Mouse (Mus musculus): ENCODE measurements around the gene Ngef.
A peak's percentile ranks its signal among the peaks of the same experiment; 100 is the strongest.

Gene Ngef

DNA sequence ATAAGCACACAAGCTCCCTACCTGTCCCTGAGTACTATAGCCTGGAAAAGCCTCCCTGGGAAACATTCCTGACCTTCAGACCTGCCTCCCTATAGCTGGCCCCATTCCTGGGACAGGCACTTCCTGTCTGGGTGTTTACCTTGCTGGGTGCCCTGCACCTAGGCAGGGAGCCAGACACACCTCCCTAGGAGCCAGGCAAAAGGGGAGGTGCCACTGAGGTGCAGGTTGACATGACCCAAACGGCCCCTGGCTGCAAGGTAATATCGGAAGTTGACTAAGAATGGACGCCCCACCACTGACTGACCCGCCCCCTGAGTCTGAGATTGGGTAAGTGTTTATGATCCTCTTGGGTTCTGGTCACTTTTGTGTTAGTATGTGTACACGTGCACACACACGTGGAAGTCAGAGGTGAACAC lies at the start of gene Ngef:
Ngef (minus strand) TSS at position 71 of the 416 bp plus-strand sequence.
- no peak for DNase-seq (ENCODE audit: low read depth)

DNA sequence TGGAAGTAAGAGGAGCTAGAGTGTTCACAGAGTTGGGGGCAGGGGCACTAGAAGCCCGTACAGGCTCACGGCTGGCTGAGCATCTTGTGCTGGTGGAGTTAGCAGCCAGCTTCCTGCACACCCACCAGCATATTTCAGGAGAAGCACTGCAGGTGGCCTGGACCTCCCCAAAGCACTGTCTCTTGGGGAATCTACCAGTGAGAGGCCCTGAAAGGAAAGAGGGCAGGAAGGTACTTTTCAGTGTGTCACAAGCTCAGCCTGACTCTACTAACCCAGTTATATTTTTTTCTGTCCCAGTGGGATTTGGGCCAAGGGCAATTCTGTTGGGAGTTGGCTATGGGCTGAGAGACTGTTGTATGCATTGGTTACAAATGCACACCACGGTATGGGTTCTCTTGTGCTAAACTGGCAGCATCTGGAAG lies 48.2 kb upstream of the Ngef start:
- peak; percentile 51 for DNase-seq (ENCODE audit: low read depth)

DNA sequence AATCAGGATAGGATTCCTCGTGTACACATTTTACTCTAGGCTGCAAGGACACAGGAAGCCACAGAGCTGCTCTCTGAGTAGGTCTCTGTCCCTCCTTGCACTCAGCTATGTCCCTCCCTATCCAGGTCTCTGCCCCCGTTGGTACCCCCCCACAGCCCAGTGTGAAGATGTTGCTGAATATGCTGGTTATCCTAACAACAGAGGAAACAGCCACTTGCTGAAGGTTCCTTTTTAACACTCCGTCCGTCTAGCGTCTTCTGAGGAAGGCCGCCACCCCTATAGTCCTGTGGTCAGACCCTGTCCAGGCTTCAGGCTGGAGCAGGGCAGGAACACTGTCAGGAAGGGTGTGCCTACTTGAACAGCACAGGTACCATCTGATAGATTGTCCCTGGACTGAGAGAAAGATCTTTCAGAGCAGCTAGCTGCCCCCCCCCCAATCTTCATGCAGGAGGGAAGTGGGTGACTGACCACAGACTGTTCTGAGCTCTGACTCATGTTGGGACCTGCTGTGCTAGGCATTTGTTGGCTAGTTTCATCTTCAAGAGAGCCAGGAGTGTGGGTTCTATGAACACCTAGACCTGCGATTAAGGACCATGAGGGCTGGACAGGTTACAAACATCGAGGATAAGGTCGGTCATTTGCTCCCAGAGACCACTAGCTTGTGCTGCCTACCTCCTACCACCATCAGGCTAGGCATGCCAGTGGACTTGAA lies 47.6 kb upstream of the Ngef start:
- no peak for DNase-seq (ENCODE audit: low read depth)

DNA sequence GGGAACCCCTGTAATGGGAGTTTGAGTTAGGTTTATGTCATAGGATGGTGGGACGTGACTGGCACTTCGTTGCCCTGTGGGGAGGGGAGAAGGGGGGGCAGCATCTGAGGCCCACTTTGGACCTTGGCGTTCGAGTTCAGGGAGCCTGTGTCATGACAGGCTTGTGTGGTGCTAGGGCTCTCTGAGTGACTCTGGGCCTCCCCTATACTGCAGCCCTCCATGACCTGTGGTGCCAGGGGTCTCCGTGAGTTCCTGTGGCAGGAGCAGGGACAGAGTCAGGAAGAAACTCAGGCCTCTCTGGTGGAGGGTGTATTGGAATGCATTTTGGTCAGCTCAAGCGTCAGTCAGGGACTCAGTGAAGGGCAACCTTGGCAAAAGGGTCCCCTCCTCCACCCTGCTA lies 47.0 kb upstream of the Ngef start:
- DNase-seq (ENCODE audit: low read depth), result no peak

DNA sequence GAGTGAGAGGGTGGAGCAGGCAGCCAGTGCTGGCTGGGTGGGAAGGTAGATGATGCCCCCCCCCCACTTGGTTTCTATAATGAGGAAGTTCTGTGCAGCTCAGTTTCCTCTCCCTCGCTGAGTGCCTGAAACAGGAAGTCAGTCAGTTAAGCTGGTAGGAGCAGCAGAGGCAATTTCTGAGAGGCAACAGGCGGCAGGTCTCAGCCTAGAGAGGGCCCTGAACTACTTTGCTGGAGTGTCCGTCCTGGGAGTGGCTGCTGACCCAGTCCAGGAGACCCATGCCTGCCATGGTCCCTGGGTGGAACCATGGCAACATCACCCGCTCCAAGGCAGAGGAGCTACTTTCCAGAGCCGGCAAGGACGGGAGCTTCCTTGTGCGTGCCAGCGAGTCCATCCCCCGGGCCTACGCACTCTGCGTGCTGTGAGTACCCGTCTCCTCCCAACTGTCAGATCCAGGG lies 46.6 kb upstream of the Ngef start, which contains the start of gene Inpp5d:
Inpp5d (plus strand) TSS at position 102 of the 458 bp plus-strand sequence.
- DNase-seq (ENCODE audit: low read depth), result no peak

DNA sequence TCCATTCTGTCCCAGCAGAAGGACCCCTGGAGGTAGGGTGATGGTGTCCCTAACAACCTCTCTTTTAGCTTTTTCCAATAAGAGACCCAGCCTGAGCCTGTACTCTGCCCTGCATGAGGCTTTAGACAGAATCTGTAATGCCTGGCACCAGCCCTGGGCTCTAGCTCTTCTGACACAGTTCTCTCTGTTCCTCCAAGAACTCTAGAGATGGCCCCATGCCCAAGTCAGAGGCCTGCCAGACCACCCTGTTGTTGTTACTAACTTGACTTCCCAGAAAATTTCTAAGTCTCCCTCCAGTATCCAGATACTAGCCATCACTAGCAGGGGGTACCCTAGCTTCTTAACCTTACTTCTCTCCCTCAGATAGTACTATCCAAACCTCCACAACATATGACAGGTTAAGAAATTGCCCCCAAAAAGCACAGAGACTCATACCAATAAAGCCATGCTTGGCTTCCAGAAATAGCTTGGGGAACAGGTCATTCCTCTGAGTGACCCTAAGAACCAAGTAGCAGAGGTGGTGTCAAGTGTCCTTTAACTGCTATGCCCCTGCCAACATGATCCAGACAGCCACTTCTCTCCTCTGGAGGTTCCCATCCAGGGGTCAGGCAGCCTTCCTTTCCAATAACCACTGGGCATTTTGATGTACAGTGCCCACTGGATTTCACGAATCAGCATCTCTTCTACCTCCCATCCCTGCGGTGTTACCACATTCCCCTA lies 41.1 kb upstream of the Ngef start:
- no peak for DNase-seq (ENCODE audit: low read depth)

DNA sequence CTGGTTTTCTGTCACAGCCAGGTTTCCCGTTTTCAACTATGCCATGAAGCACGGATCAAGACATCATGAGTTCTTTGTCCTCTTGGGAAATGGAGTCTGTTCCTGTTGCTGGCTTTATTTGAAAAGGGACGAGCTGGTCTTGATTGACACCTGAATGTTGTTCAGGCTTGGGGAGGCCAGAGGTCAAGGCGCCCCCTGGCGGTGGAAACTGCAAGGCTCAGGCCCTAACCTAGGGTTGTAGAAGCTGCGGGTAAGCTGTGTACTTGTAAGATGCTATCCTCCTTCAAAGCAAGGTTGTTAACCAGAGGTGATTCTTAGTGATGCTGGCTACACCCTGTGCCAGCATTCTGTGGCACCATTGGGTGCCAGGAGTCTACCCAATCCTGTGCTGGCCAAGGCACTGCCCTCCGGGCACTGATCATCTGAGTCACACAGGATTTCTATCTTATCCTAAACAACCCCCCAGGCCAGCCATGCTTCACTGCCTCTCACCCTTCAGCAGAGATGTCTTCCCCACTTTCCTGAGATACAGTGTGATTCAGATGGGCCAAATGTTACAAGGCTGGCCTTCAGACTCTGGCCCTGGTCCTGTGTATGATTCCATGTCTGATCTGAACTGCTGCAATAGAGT lies 34.9 kb upstream of the Ngef start:
- peak; percentile 66 for DNase-seq (ENCODE audit: low read depth)

DNA sequence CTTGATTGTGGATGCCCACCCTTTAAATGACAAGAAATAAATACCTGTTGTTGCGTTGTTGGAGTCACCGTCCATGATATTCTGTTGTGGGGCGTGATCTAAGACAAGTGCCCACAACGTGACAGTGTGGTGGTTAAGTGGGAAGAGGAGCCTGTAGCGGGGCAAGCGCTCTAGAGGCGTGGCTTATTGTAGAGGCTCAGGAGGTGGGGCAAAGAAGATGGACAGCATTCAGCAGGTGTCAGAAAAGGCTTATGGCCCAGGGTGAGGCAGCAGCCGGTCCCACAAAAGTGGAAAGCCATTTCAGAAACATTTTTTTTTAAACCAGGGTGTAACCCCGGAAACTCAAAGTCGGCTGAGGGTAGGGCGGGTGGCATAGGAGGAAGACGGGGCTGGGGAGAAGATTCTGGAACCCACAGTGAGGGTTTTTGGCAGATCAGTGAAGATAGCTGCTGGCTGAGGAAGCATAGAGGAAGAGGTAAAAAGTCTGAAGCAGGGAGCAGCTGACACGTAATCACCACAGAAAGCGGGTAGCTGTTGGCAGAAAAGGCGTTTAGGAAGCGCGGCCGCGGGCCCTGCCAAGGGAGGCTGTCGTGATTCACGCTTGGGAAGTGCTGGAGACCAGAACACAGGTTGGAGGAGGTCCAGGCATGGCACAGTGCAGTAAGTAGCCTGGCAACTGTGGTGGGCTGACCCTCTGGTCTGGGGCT lies 33.9 kb upstream of the Ngef start:
- DNase-seq (ENCODE audit: low read depth), result peak; percentile 44

DNA sequence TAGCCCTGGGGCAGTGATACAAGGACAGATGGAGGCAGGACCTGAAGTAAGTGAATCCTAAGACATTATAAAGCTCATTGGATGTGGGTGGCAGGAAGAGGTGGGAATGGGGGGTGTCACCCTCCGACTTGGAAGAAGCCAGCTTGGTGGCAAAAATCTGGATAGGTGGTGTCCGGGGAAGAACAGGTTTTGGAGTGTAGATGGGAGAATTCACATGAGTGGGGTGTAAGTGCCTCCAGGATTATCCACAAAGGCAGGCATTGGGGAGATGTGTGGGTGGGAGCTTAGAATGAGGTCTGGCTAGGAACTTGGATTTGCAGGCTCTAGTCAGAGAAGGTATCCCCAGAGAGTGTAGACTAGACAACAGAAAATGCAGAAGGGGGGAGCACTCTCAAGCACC lies 31.6 kb upstream of the Ngef start:
- no peak for DNase-seq (ENCODE audit: low read depth)

DNA sequence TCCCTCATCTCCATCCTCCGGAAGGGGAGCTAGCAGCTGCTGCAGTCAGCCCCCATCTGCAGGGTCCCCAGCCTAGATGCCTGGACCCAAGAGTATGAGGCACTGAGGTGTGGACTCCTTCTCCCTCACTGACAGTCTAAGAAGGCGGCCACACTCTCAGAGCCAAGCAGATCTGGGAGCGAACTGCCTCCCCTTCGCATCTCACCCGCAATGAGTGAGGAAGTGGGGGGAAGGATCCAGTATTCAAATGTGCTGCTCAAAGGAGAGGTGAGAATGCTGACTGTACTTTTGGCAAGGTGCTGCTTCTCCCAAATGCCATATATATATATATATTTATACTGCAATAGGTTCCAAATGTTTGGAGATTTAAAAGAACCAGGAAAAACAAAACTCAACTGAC lies 29.7 kb upstream of the Ngef start:
- no peak for DNase-seq (ENCODE audit: low read depth)

DNA sequence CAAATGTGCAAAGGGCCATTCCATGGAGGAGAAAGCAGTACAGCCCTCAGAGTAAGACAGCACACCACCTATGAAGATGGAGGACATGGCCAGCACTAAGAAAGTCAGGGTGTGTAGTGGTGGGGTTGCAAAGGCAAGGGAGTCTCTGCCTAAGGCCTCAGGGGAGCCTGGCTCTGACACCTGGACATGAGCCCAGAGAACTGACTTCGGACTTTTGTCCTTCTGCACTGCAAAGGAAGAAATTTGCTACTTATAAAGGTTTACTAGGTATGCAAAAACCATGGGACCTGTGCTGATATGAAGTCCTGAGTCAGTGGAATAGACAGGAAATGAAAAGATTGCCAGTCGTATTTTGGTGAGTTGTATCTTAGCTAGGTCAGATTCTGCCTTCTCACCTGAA lies 28.1 kb upstream of the Ngef start:
- DNase-seq (ENCODE audit: low read depth), result no peak

DNA sequence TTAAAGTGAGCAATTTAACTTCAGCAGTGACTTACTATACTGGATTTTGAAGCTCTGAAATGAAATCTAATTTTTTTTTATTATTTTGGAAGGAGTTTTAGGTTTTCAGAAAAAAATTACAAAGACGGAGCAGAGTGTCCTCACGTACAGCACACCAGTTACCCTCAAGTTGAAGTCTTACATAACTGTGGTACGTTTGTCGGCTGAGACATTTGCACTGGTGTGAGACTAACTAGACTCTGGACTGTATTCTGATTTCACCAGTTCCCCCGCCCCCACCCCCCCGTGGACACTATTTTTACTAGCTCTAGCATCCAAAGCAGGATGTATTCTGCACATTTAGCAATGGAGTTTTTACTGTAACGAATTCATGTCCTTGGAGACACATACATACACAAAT lies 26.9 kb upstream of the Ngef start:
- DNase-seq (ENCODE audit: low read depth), result no peak

DNA sequence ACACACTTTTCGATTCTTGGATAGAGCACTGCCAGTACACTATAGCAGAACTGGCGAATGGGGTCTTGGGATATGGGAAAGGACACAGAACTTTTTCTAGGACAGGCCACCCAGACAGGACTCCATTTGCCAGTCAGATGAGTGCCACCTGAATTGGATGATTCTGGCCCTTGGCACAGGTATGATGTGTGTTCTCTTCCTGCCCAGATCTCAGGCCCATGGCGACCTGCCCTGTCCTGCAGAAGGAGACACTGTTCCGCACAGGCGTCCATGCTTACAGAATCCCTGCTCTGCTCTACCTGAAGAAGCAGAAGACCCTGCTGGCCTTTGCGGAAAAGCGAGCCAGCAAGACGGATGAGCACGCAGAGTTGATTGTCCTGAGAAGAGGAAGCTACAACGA lies 21.0 kb upstream of the Ngef start:
- DNase-seq (ENCODE audit: low read depth), result no peak

DNA sequence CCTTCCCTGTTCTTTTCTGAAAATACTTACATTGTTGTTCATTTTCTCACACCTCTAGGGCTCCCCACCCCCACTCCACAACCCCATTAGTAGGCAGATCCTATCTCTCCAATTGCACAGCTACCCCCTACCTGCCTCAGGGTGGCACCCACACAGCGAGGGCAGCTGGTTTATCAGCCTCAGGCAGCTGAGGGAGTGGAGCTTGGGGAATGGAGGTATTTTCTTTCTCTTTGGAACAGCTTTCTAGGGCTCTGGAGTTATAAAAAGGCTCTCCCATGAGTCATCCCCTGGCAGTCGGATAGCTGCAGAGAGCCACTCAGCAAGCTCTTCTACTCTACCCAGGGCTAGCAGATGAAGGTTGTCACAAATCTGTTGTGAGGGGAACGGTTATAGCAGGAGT lies 20.6 kb upstream of the Ngef start:
- peak; percentile 49 for DNase-seq (ENCODE audit: low read depth)

DNA sequence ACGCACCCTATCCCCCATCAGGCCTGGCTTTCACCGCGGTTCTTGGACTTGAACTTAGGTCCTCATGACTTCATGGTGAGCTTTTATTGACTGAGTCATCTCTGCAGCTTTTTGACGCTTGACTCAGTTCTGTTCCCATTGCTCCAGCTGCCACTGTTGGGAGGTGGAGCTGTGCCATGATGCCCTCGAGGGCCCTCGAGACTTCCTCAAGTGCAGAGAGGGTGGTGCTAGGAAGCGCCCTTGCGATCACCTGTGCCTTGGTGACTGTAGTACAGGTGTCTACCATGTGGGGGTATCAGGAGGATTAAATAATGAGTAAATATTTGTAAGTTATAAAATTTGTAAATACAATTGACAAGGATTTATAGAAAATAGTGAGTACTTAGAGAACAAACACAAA lies 16.3 kb upstream of the Ngef start:
- peak; percentile 37 for DNase-seq (ENCODE audit: low read depth)

DNA sequence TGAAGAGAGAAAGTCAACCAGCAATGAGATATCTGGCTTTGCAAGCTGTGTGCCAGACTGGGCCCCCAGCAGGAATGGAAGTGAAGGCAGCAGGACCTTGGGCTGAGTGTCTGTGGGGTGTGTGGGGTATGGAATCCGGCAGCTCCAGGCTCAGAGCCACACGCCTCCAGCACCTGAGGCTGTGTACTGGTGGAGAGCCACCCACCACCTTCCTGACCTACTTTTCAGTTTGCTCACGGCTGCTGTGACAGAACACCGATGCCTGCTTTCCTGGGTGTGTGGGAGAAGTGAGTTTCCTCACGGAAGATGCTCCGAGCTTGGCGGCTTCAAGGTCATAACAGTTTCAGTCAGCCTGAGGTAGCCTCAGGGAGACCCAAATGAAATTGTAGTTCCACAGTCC lies 15.5 kb upstream of the Ngef start:
- no peak for DNase-seq (ENCODE audit: low read depth)

DNA sequence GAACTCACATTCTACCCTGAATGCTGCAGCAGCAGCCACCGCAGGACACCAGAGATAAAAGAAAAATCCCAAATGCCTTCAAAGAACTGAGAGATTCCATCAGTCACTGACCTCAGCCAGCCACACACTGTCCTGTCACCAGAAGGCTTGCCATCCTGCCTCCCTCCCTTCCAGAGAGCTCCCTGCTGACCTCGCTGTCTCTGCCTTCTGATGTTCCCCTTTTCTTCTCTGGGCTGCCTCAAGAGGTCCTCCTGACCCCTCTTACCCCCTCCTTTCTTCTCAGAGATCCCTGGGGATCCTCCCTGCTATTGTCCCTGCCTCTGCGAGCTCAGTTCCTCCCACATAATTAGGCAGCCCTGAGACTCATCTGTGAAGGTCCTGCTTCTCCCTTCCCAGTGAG lies 7.2 kb upstream of the Ngef start:
- DNase-seq (ENCODE audit: low read depth), result no peak

DNA sequence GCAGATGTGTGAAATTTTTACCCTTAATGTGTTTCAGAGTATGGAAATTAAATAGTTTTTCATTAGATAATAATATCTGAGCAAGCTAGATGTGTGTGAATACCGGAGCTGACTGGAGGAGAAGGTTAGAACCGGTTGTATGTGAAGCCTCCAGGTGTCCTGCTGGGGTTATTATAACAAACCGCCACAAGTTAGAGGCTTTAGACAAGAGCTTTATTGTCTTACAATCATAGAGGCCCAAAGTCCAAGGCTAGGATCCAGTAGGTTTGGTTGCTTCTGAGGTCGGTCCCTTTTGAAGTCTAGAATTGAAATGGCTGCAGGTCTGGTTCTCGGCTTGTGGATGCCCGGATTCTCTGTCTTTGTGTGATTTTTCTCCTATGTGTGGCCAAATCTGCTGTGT lies 5.3 kb upstream of the Ngef start:
- no peak for DNase-seq (ENCODE audit: low read depth)

DNA sequence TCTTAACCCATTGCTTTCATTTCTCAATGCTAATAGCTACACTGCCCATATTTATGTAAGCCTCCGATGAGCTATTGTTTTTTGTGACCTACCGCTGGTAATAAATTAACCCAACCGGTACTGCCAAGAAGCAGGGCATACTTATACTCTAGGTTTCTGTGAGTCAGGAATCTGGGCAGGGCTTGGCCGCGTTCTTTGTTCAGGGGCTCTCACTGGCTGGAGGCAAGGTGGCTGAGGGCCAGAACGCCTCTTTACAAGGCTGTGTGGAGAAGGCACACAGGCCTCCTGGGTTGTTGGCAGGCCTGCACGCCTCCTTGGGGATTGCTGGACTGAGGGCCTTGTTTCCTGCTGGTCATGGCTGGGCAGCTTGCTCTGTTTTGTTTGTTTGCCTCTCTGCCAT lies 1.1 kb upstream of the Ngef start:
- peak; percentile 65 for DNase-seq (ENCODE audit: low read depth)

DNA sequence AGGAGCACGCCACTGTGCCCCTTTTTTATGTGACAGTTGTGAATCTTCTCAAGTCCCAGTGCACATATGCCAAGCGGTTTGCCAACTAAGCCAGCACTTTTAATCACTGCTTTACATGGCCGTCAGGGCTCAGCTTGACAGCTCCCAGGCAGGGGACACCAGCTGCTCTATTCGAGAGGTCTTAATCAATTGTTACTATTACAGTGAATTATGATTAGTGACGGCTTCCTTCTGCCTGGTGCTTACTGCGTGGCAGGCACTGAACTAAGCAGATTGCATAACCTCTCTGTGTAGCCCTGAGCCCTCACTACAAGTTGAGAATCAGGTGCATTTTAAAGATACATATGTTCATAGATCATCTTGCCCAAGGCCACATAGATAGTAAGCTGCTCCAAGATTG lies 683 bp upstream of the Ngef start:
- no peak for DNase-seq (ENCODE audit: low read depth)

DNA sequence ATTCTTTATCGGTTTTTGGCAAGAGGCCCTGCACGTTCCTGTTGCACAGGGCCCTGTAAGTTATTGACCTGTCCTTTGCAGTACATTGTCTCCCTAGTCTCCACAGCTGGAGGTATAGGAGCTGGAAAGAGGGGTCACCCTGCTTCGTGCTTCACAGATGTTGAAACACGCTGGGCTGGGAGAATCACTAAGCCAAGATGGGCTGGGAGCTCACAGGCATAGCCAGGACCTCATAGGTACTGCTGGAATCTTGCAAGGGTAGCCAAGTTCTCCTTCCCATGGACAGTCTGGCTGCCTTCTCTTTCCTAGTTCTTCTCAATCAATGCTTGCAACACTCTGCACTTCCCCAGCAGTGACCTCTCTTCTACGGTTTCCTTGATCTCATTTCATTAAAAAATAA lies 409 bp downstream of the Ngef start:
- DNase-seq (ENCODE audit: low read depth), result no peak

DNA sequence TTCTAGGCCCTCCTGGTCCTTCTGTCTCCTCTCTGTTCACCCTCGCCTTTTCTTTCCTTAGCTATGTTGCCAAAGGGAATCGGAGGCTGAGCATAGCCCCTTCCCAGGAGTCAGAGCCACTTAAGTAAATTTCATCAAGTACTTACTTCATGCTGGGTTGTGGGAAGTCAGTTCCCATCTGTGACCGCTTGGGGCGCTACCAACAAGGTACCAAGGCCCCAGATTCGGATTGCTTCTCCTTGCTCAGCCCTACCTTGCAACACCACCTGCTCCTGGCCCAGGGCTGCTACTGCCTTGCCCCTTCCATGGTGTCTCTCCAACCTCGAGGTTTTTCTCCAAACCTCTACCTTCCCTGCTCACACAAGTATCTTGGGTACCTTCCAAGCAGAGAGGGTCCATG lies 5.3 kb downstream of the Ngef start:
- DNase-seq (ENCODE audit: low read depth), result peak; percentile 47

DNA sequence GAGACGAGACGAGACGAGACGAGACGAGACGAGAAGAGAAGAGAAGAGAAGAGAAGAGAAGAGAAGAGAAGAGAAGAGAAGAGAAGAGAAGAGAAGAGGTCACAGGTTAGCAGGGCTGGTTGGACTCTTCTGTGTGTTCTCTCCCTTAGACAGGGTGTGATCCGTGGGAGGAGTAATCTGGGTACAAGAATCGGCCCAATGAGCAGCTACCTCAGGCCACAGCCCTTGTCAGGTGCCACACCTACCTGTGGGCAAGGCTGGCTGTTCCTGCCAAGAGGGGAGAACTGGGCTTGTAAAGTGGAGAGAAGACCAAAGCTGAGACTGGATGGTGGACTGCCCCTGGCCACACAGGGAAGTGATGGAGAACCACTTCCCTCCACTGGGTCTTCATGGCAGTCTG lies 7.9 kb downstream of the Ngef start:
- DNase-seq (ENCODE audit: low read depth), result no peak
